8 mouse cellular contexts compared by ENCODE assay signal in genomic region chr15:65637520-65638184, GRCm38 (mm10).
DNase-seq lines count a peak whose midpoint lies in the region; ATAC-seq and TF ChIP-seq lines count a peak whose summit lies in the region.

No protein-coding gene starts in this region.

- no peaks in the 10 kb centered on the region for H3K9me3 ChIP-seq in liver, embryonic 14.5 days (ENCODE audit: control insufficient read depth, low read length)

- no peak overlapping the region for H3K4me2 ChIP-seq in liver, embryonic 14.5 days (ENCODE audit: low read depth)

- H3K36me3 ChIP-seq in liver, embryonic 14.5 days (replicated peaks; ENCODE audit: control insufficient read depth, insufficient read depth, low read depth) = no peaks in the 10 kb centered on the region

- no peak overlapping the region for H3K27ac ChIP-seq in liver, embryonic 14.5 days

- no peak overlapping the region for H3K9ac ChIP-seq in liver, embryonic 14.5 days (replicated peaks)

- DNase-seq in CD4-positive, CD25-positive, alpha-beta regulatory T cell, adult 2 months (ENCODE audit: low read depth, low spot score) = peak; percentile 66
- peak; percentile 76 for DNase-seq in NIH3T3 (ENCODE audit: low read depth)
- peak; percentile 91 to 93 for DNase-seq in cerebellum, postnatal 14 days
- DNase-seq in frontal cortex, postnatal 36 days (ENCODE audit: low spot score in 2 of 2) = peak; percentile 50 to 86
- peak; percentile 54 for DNase-seq in kidney, postnatal 14 days
- no peak for DNase-seq in liver, embryonic 14.5 days (ENCODE audit: low read depth in 3 of 3, low spot score in 3 of 3)
- peak; percentile 68 for DNase-seq in right cerebral cortex, adult 18-20 months
- DNase-seq in c-Kit-positive CD71-positive TER-119-positive erythroid progenitor cells, embryonic 14.5 days (ENCODE audit: low spot score) = no peak

- peak; percentile 30; the same call in 1 of the 2 replicates for TF ChIP-seq CTCF in liver, embryonic 14.5 days (IDR thresholded peaks at IDR 0.05; ENCODE audit: low read depth)

- ATAC-seq in liver, embryonic 14.5 days (ENCODE audit: insufficient read depth) = no peak

- H3K4me3 ChIP-seq in liver, embryonic 14.5 days (ENCODE audit: insufficient read depth in 1 of 2, low read depth in 2 of 2, low read length in 2 of 2) = no peak overlapping the region

- TF ChIP-seq EP300 in liver, embryonic 14.5 days (IDR thresholded peaks at IDR 0.05; ENCODE audit: low read depth) = no peak

- 32% methylated on average over 6 of the region's 6 CpGs for WGBS in liver, embryonic 14.5 days (ENCODE audit: insufficient replicate concordance)

- H3K27me3 ChIP-seq in liver, embryonic 14.5 days (ENCODE audit: control insufficient read depth, insufficient read depth, low read length) = no peaks in the 10 kb centered on the region

- no peaks in the 10 kb centered on the region for H3K4me1 ChIP-seq in liver, embryonic 14.5 days (replicated peaks; ENCODE audit: control insufficient read depth in 2 of 2, insufficient read depth in 2 of 2, low read length in 1 of 2)

Comparison
In these comparisons a context has a peak if more than half of its experiments do, and no peak if none do; other contexts are left out.
1. DNase-seq: peak in CD4-positive, CD25-positive, alpha-beta regulatory T cell, adult 2 months (single experiment), NIH3T3 (single experiment), cerebellum, postnatal 14 days (2 of 2), frontal cortex, postnatal 36 days (2 of 2), kidney, postnatal 14 days (single experiment) and right cerebral cortex, adult 18-20 months (single experiment); none in liver, embryonic 14.5 days (0 of 3) and c-Kit-positive CD71-positive TER-119-positive erythroid progenitor cells, embryonic 14.5 days (single experiment).